Mouse (Mus musculus) lung, postnatal 0 days (tissue): ENCODE data around the gene Taar7b. TPM values are rescaled to one million over a fixed set of nuclear protein-coding genes. Genes with fewer than 3 reads are reported as not detected.
A peak's percentile ranks its signal among the peaks of the same experiment; 100 is the strongest.

Experiments used
- ATAC-seq: fragments of 200-750 bp; cut with Nextera tagmentation; 2 replicates; pipeline ENCODE4 v1.8.0; 2017; ENCODE audit warnings: moderate library complexity
- DNase-seq: peaks from one replicate; pipeline ENCODE4 v3.0.0-alpha.2; 2016; ENCODE audit warnings: low spot score
- H3K27ac ChIP-seq: fragments of 300-500 bp; sonication (generic); 2 replicates; pipeline ENCODE4 v1.5.1; 2014; ENCODE audit warnings: antibody characterized with exemption, mild to moderate bottlenecking, low read length, mixed read lengths
- H3K27me3 ChIP-seq: fragments of 300-500 bp; sonication (generic); replicated peaks from 2 replicates; pipeline ENCODE4 v1.6.1; 2014; ENCODE audit warnings: low read length, mixed read lengths; ENCODE audit not compliant: insufficient read depth
- H3K36me3 ChIP-seq: fragments of 300-500 bp; sonication (generic); 2 replicates; pipeline ENCODE4 v1.6.1; 2014; ENCODE audit warnings: low read length, mixed read lengths; ENCODE audit not compliant: insufficient read depth
- H3K4me1 ChIP-seq: fragments of 300-500 bp; sonication (generic); 2 replicates; pipeline ENCODE4 v1.6.1; 2014; ENCODE audit warnings: antibody characterized with exemption, low read depth, low read length, mixed read lengths; ENCODE audit not compliant: insufficient read depth
- H3K4me2 ChIP-seq: fragments of 300-500 bp; sonication (generic); replicated peaks from 2 replicates; pipeline ENCODE4 v1.6.1; 2014; ENCODE audit warnings: low read depth, mild to moderate bottlenecking, low read length, moderate library complexity, mixed read lengths
- H3K4me3 ChIP-seq: fragments of 300-500 bp; sonication (generic); 2 replicates; pipeline ENCODE4 v1.5.1; 2014; ENCODE audit warnings: low read depth, low read length
- H3K9ac ChIP-seq: fragments of 300-500 bp; sonication (generic); replicated peaks from 2 replicates; pipeline ENCODE4 v1.6.1; 2014; ENCODE audit warnings: low read depth, mild to moderate bottlenecking
- H3K9me3 ChIP-seq: fragments of 300-500 bp; sonication (generic); 2 replicates; pipeline ENCODE4 v1.6.1; 2016; ENCODE audit warnings: low read length, mixed read lengths
- CTCF ChIP-seq: IDR thresholded peaks from 2 replicates; pipeline ENCODE4 v1.5.1; 2016; ENCODE audit warnings: antibody characterized with exemption, mild to moderate bottlenecking
- EP300 ChIP-seq: IDR thresholded peaks from 2 replicates; pipeline ENCODE4 v1.6.1; 2016; ENCODE audit warnings: antibody characterized with exemption, mild to moderate bottlenecking, control low read depth
- WGBS: fragments of 180-500 bp; shearing (Covaris S2); extraction: QIAGEN DNeasy Blood & Tissue Kit; methylation state at CpG from one replicate; pipeline ENCODE4 v1.1.7; 2014; 5-methylcytosine and 5-hydroxymethylcytosine counted together
- polyA plus RNA-seq: library from polyadenylated mRNA; unstranded; fragments of >200 nt; fragmentation: Nextera tagmentation; extraction: Ambion mirVana; gene quantifications from 2 replicates; pipeline ENCODE4 v1.2.1, GENCODE M21; 2015

The Taar7b gene
- polyA plus RNA-seq, 1 experiment from 2014 or later: not detected

DNA sequence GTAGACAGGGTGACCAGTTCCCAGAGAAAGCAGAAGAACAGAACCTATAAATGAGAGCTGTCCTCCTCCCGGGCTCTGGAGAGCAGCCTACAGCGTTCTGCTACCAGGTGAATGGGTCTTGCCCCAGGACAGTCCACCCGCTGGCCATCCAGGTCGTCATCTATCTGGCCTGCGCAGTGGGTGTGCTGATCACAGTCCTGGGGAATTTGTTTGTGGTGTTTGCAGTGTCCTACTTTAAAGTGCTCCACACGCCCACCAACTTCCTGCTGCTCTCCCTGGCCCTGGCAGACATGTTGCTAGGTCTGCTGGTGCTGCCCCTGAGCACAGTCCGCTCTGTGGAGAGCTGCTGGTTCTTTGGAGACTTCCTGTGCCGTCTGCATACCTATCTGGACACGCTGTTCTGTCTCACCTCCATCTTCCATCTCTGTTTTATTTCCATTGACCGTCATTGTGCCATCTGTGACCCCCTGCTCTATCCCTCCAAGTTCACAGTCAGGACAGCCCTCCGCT lies 29.0 kb upstream of the Taar7b start, which contains the start of gene Taar5:
Gene Taar5 (plus strand): TSS at position 51 of the 510 bp plus-strand sequence.
- no peaks in the 10 kb centered on the region for H3K27me3 ChIP-seq
- DNase-seq (no peak), ATAC-seq (no peak)
- no peaks in the 10 kb centered on the region for H3K4me1 ChIP-seq
- H3K9me3 ChIP-seq: no peaks in the 10 kb centered on the region
- WGBS: 84% methylated on average over 11 of the region's 11 CpGs
- H3K4me2 ChIP-seq: no peak within 1 kb of the TSS
- H3K4me3 ChIP-seq: no peak within 1 kb of the TSS
- no peak within 1 kb of the TSS for H3K27ac ChIP-seq
- TF ChIP-seq CTCF: no peak
- no peak for TF ChIP-seq EP300
- H3K36me3 ChIP-seq: no peaks in the 10 kb centered on the region
- H3K9ac ChIP-seq: no peak within 1 kb of the TSS

DNA sequence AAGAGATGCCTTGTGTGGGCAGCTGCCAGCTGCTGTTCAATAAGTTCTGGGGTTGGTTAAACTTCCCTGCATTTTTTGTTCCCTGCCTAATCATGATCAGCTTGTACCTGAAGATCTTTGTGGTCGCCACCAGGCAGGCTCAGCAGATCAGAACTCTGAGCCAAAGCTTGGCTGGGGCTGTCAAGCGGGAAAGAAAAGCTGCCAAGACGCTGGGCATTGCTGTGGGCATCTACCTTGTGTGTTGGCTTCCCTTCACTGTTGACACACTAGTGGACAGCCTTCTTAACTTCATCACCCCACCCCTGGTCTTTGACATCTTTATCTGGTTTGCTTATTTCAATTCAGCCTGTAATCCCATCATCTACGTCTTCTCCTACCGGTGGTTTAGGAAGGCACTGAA lies 28.5 kb upstream of the Taar7b start:
- DNase-seq: no peak
- Histone ChIP-seq H3K4me1 (no peaks in the 10 kb centered on the region), H3K27me3 (no peaks in the 10 kb centered on the region), H3K4me3 (no peak overlapping the region), H3K9ac (no peak overlapping the region), H3K4me2 (no peak overlapping the region), H3K9me3 (no peaks in the 10 kb centered on the region), H3K36me3 (no peaks in the 10 kb centered on the region), H3K27ac (no peak overlapping the region)
- no peak for ATAC-seq
- TF ChIP-seq CTCF (no peak), EP300 (no peak)
- WGBS: 75% methylated on average over 5 of the region's 5 CpGs

DNA sequence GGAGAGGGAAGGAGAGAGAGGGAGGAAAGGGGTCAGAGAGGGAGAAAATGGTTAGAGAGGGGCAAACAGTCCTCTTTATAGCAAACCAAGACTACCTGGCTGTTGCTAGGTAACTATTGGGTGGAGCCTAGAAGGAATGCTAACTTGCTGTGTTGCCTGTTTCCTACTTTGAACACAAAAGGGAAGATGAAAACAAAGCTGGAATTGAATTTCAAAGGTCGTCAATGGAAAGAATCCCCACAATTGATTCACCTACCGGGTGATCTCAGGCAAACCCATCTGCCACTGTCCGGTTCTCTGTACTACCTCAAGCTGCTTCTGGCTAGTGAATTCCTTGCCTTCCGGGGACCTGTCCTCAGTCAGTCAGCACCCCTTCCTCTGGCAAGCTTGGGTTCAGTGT lies 21.8 kb upstream of the Taar7b start:
- no peak overlapping the region for H3K4me3 ChIP-seq
- WGBS: 57% methylated on average over 4 of the region's 4 CpGs
- no peaks in the 10 kb centered on the region for H3K9me3 ChIP-seq
- H3K9ac ChIP-seq: no peak overlapping the region
- H3K4me2 ChIP-seq: no peak overlapping the region
- no peaks in the 10 kb centered on the region for H3K4me1 ChIP-seq
- ATAC-seq: no peak
- no peaks in the 10 kb centered on the region for H3K27me3 ChIP-seq
- no peak for DNase-seq
- TF ChIP-seq CTCF (no peak), EP300 (no peak)
- no peaks in the 10 kb centered on the region for H3K36me3 ChIP-seq
- no peak overlapping the region for H3K27ac ChIP-seq

DNA sequence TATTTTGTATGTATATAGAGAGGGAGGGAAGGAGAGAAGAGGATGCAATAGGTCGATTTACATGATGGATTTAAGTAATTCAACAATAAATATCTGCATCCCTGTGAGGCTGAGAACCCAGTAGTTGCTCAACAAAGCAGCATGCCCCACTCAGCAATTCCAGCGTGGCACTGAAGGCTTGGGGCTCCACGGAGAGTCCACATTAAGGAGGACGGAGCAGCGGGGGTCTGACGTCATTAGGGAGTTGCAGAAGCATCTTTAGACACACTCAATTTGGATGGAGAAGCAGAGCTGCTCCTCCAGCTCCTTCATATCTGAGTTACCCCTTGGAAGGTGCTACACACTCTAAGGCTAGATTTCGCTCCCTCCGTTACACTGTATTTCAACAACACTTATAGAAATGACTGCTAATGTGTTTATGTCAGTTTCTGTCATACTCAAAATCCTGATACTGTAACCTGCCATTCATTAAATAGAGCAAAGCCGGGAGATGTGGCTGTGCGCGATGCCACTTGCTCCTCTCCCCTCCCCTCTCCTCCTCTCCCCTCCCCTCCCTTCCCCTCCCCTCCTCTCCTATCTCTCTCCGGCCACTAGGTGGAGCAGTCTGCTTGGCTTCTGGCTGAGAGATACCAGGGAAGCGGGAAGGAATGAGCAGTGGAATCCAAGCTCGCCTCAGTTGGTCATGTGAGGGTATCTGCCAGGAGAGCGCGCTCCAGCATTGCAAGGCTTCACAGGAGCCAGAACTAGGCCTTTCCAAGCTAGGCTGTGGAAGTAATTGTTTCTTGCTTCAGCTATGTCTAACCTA lies 20.6 kb upstream of the Taar7b start:
- no peaks in the 10 kb centered on the region for H3K9me3 ChIP-seq
- H3K27me3 ChIP-seq: no peaks in the 10 kb centered on the region
- H3K4me3 ChIP-seq: no peak overlapping the region
- TF ChIP-seq CTCF (peak; percentile 89), EP300 (no peak)
- DNase-seq (peak; percentile 85), ATAC-seq (peak; percentile 67)
- H3K36me3 ChIP-seq: no peaks in the 10 kb centered on the region
- no peak overlapping the region for H3K9ac ChIP-seq
- H3K27ac ChIP-seq: no peak overlapping the region
- no peaks in the 10 kb centered on the region for H3K4me1 ChIP-seq
- H3K4me2 ChIP-seq: no peak overlapping the region
- WGBS: 38% methylated on average over 16 of the region's 16 CpGs

DNA sequence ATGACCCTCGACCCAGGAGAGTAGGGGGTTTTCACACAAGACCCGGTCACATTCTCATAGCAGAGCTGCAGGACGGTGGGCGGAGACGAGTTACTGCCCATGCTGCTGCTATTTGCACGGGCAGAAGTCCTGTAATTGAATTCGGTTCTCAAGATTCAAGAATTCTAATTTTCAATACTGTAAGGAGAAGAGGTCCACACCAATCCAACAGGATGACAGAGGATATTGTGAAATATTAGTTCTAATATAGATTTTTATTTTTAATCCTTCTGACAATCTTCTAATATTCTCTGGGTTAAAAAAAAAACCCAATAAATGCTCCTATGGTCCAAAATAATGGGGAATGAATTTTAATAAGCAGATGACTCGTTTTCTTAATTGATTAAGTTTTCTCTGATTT lies 14.2 kb upstream of the Taar7b start, which contains the start of gene Taar6:
Gene Taar6 (minus strand): TSS at position 101 of the 400 bp plus-strand sequence.
- no peaks in the 10 kb centered on the region for H3K9me3 ChIP-seq
- H3K4me1 ChIP-seq: no peaks in the 10 kb centered on the region
- no peaks in the 10 kb centered on the region for H3K27me3 ChIP-seq
- H3K4me3 ChIP-seq: no peak within 1 kb of the TSS
- no peak within 1 kb of the TSS for H3K4me2 ChIP-seq
- WGBS: 67% methylated on average over 8 of the region's 8 CpGs
- no peak within 1 kb of the TSS for H3K9ac ChIP-seq
- DNase-seq (no peak), ATAC-seq (no peak)
- no peak within 1 kb of the TSS for H3K27ac ChIP-seq
- H3K36me3 ChIP-seq: no peaks in the 10 kb centered on the region
- TF ChIP-seq EP300 (no peak), CTCF (no peak)

DNA sequence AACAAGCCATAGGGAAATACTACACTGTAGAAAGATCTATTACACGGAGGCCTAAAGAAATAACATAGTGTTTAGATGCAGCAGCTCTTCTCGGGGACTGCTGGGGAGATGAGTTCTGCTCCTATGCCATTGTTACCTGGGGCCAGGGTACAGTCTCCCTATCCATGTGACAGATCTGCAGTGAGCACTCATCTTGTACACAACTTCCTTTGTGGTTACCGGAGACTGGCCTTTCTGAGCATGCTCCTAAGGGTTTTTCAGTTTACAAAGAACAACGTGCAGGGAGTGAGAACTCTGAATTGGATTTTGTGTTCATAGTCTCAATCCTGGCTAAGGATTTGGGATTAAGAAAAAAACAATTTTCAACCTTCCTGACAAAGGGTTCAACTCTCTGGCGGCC lies 13.3 kb upstream of the Taar7b start:
- DNase-seq: no peak
- H3K27ac ChIP-seq: no peak overlapping the region
- no peaks in the 10 kb centered on the region for H3K27me3 ChIP-seq
- ATAC-seq: no peak
- H3K36me3 ChIP-seq: no peaks in the 10 kb centered on the region
- WGBS: 81% methylated on average over 5 of the region's 5 CpGs
- H3K4me2 ChIP-seq: no peak overlapping the region
- H3K9ac ChIP-seq: no peak overlapping the region
- no peaks in the 10 kb centered on the region for H3K4me1 ChIP-seq
- no peak for TF ChIP-seq CTCF
- no peak for TF ChIP-seq EP300
- H3K4me3 ChIP-seq: no peak overlapping the region
- no peaks in the 10 kb centered on the region for H3K9me3 ChIP-seq
